Mouse (Mus musculus) midbrain, embryonic 15.5 days (tissue): ENCODE results near the gene Rnf157. TPM values are rescaled to one million over a fixed set of nuclear protein-coding genes. Genes with fewer than 3 reads are reported as not detected.

Source experiments
- ATAC-seq: fragments of 200-750 bp; cut with Nextera tagmentation; replicated peaks from 2 replicates; pipeline ENCODE4 v1.8.0; 2017; ENCODE audit warnings: moderate TSS enrichment
- H3K27ac ChIP-seq: fragments of 300-500 bp; sonication (generic); 2 replicates; pipeline ENCODE4 v1.5.1; 2015; ENCODE audit warnings: mild to moderate bottlenecking, inconsistent platforms
- H3K27me3 ChIP-seq: fragments of 300-500 bp; sonication (generic); replicated peaks from 2 replicates; pipeline ENCODE4 v1.6.1; 2015; ENCODE audit warnings: inconsistent platforms
- H3K36me3 ChIP-seq: fragments of 300-500 bp; sonication (generic); replicated peaks from 2 replicates; pipeline ENCODE4 v1.6.1; 2015; ENCODE audit warnings: inconsistent platforms
- H3K4me1 ChIP-seq: fragments of 300-500 bp; sonication (generic); 2 replicates; pipeline ENCODE4 v1.6.1; 2015; ENCODE audit warnings: inconsistent platforms
- H3K4me2 ChIP-seq: fragments of 300-500 bp; sonication (generic); 2 replicates; pipeline ENCODE4 v1.6.1; 2015; ENCODE audit warnings: inconsistent platforms, mild to moderate bottlenecking, moderate library complexity
- H3K4me3 ChIP-seq: fragments of 300-500 bp; sonication (generic); 2 replicates; pipeline ENCODE4 v1.5.1; 2015; ENCODE audit warnings: mild to moderate bottlenecking, inconsistent platforms
- H3K9ac ChIP-seq: fragments of 300-500 bp; sonication (generic); 2 replicates; pipeline ENCODE4 v1.6.1; 2015; ENCODE audit warnings: mild to moderate bottlenecking, inconsistent platforms
- H3K9me3 ChIP-seq: fragments of 300-500 bp; sonication (generic); 2 replicates; pipeline ENCODE4 v1.6.1; 2016; ENCODE audit warnings: inconsistent platforms
- WGBS: fragments of 180-500 bp; shearing (Covaris S2); methylation state at CpG from one replicate; pipeline ENCODE4 v1.1.7; 2015; ENCODE audit warnings: mixed read lengths; 5-methylcytosine and 5-hydroxymethylcytosine counted together
- polyA plus RNA-seq: library from polyadenylated mRNA; unstranded; fragments of >200 nt; fragmentation: Nextera tagmentation; extraction: Ambion mirVana; gene quantifications from 2 replicates; pipeline ENCODE4 v1.2.1, GENCODE M21; 2015

The Rnf157 gene
- polyA plus RNA-seq, 1 experiment from 2014 or later: 68.0 TPM

- Histone ChIP-seq H3K4me2 (no peak overlapping the region), H3K9ac (no peak overlapping the region), H3K27me3 (no peaks in the 10 kb centered on the region), H3K4me1 (peaks cover 2% of the 10 kb centered on the region), H3K9me3 (no peaks in the 10 kb centered on the region), H3K36me3 (peaks cover 9% of the 10 kb centered on the region; the same call in 1 of the 2 replicates), H3K4me3 (no peak overlapping the region), H3K27ac (no peak overlapping the region)
- no peak for ATAC-seq
- 93% methylated on average over 4 of the region's 4 CpGs for WGBS
Observed at GRCm38 (mm10) chr11:116405601-116406000, 7.2 kb downstream of the Rnf157 start.

- H3K27me3 ChIP-seq: no peaks in the 10 kb centered on the region
- H3K4me3 ChIP-seq: no peak overlapping the region
- H3K4me1 ChIP-seq: 0 out of 2 replicates have a peak, but pooled peaks cover 4% of the 10 kb centered on the region
- no peak overlapping the region for H3K27ac ChIP-seq
- H3K4me2 ChIP-seq: no peak overlapping the region
- H3K9me3 ChIP-seq: no peaks in the 10 kb centered on the region
- H3K9ac ChIP-seq: no peak overlapping the region
- 81% methylated on average over 4 of the region's 4 CpGs for WGBS
- H3K36me3 ChIP-seq: peaks cover 9% of the 10 kb centered on the region; the same call in 1 of the 2 replicates
- no peak for ATAC-seq
Observed at GRCm38 (mm10) chr11:116400560-116400959, 12.3 kb downstream of the Rnf157 start.

GRCm38 (mm10) chr11:116398348-116398677, 14.5 kb downstream of the Rnf157 start:
- Histone ChIP-seq H3K9me3 (no peaks in the 10 kb centered on the region), H3K4me1 (0 out of 2 replicates have a peak, but pooled peaks cover 4% of the 10 kb centered on the region), H3K27me3 (no peaks in the 10 kb centered on the region), H3K4me2 (no peak overlapping the region), H3K27ac (no peak overlapping the region), H3K36me3 (0 out of 2 replicates have a peak, but pooled peaks cover 3% of the 10 kb centered on the region), H3K4me3 (no peak overlapping the region), H3K9ac (no peak overlapping the region)
- WGBS: 70% methylated on average over 11 of the region's 11 CpGs
- no peak for ATAC-seq

GRCm38 (mm10) chr11:116397517-116398347, 15.1 kb downstream of the Rnf157 start:
- no peak overlapping the region for H3K4me2 ChIP-seq
- H3K4me1 ChIP-seq: 0 out of 2 replicates have a peak, but pooled peaks cover 4% of the 10 kb centered on the region
- H3K27me3 ChIP-seq: no peaks in the 10 kb centered on the region
- no peak overlapping the region for H3K27ac ChIP-seq
- H3K36me3 ChIP-seq: no peaks in the 10 kb centered on the region
- ATAC-seq: no peak
- WGBS: 77% methylated on average over 8 of the region's 8 CpGs
- no peak overlapping the region for H3K4me3 ChIP-seq
- H3K9me3 ChIP-seq: no peaks in the 10 kb centered on the region
- no peak overlapping the region for H3K9ac ChIP-seq

- no peaks in the 10 kb centered on the region for H3K36me3 ChIP-seq
- 95% methylated on average over 3 of the region's 3 CpGs for WGBS
Observed at GRCm38 (mm10) chr11:116396934-116397330, 15.9 kb downstream of the Rnf157 start.

GRCm38 (mm10) chr11:116396276-116396933, 16.4 kb downstream of the Rnf157 start:
- no peak overlapping the region for H3K9ac ChIP-seq
- no peak overlapping the region for H3K4me3 ChIP-seq
- no peak overlapping the region for H3K27ac ChIP-seq
- ATAC-seq: no peak
- H3K9me3 ChIP-seq: no peaks in the 10 kb centered on the region
- no peak overlapping the region for H3K4me2 ChIP-seq
- 0 out of 2 replicates have a peak, but pooled peaks cover 4% of the 10 kb centered on the region for H3K4me1 ChIP-seq
- H3K27me3 ChIP-seq: no peaks in the 10 kb centered on the region
- WGBS: 88% methylated on average over 11 of the region's 11 CpGs
- no peaks in the 10 kb centered on the region for H3K36me3 ChIP-seq

More at GRCm38 (mm10) chr11:116396934-116397330, 15.9 kb downstream of the Rnf157 start:
- H3K9ac ChIP-seq: no peak overlapping the region
- no peak for ATAC-seq
- H3K4me2 ChIP-seq: no peak overlapping the region
- no peaks in the 10 kb centered on the region for H3K9me3 ChIP-seq
- H3K27me3 ChIP-seq: no peaks in the 10 kb centered on the region
- no peak overlapping the region for H3K27ac ChIP-seq
- H3K4me1 ChIP-seq: 0 out of 2 replicates have a peak, but pooled peaks cover 4% of the 10 kb centered on the region
- H3K4me3 ChIP-seq: no peak overlapping the region

GRCm38 (mm10) chr11:116394769-116395168, 18.1 kb downstream of the Rnf157 start:
- H3K36me3 ChIP-seq: no peaks in the 10 kb centered on the region
- no peak overlapping the region for H3K9ac ChIP-seq
- ATAC-seq: no peak
- H3K4me1 ChIP-seq: 0 out of 2 replicates have a peak, but pooled peaks cover 4% of the 10 kb centered on the region
- H3K27me3 ChIP-seq: no peaks in the 10 kb centered on the region
- H3K27ac ChIP-seq: no peak overlapping the region
- H3K4me3 ChIP-seq: no peak overlapping the region
- no peaks in the 10 kb centered on the region for H3K9me3 ChIP-seq
- 90% methylated on average over 4 of the region's 4 CpGs for WGBS
- no peak overlapping the region for H3K4me2 ChIP-seq

GRCm38 (mm10) chr11:116388841-116389480, 23.9 kb downstream of the Rnf157 start:
- H3K4me3 ChIP-seq: no peak overlapping the region
- 78% methylated on average over 14 of the region's 14 CpGs for WGBS
- H3K27me3 ChIP-seq: no peaks in the 10 kb centered on the region
- H3K9ac ChIP-seq: no peak overlapping the region
- no peak for ATAC-seq
- no peaks in the 10 kb centered on the region for H3K9me3 ChIP-seq
- no peak overlapping the region for H3K27ac ChIP-seq
- H3K4me2 ChIP-seq: no peak overlapping the region
- H3K36me3 ChIP-seq: no peaks in the 10 kb centered on the region
- H3K4me1 ChIP-seq: peaks cover 24% of the 10 kb centered on the region

- Histone ChIP-seq H3K4me3 (no peak overlapping the region), H3K4me2 (peak overlapping the region; percentile 15; the same call in 1 of the 2 replicates), H3K9ac (peak overlapping the region; percentile 14; the same call in 1 of the 2 replicates), H3K9me3 (no peaks in the 10 kb centered on the region), H3K36me3 (no peaks in the 10 kb centered on the region), H3K27ac (peak overlapping the region; percentile 13; the same call in 1 of the 2 replicates), H3K4me1 (peaks cover 24% of the 10 kb centered on the region), H3K27me3 (no peaks in the 10 kb centered on the region)
- 24% methylated on average over 14 of the region's 16 CpGs for WGBS
- ATAC-seq: no peak
Observed at GRCm38 (mm10) chr11:116387086-116388071, 25.5 kb downstream of the Rnf157 start.

- Histone ChIP-seq H3K9me3 (no peaks in the 10 kb centered on the region), H3K27me3 (no peaks in the 10 kb centered on the region), H3K9ac (no peak overlapping the region), H3K27ac (no peak overlapping the region), H3K36me3 (no peaks in the 10 kb centered on the region), H3K4me3 (no peak overlapping the region), H3K4me2 (no peak overlapping the region), H3K4me1 (peaks cover 24% of the 10 kb centered on the region)
- WGBS: 43% methylated on average over 5 of the region's 5 CpGs
- ATAC-seq: no peak
Observed at GRCm38 (mm10) chr11:116385999-116386398, 26.8 kb downstream of the Rnf157 start.

- no peak for ATAC-seq
- H3K4me2 ChIP-seq: no peak overlapping the region
- H3K27ac ChIP-seq: no peak overlapping the region
- H3K4me1 ChIP-seq: peaks cover 24% of the 10 kb centered on the region
- H3K9me3 ChIP-seq: no peaks in the 10 kb centered on the region
- no peak overlapping the region for H3K9ac ChIP-seq
- 82% methylated on average over 11 of the region's 11 CpGs for WGBS
- no peaks in the 10 kb centered on the region for H3K36me3 ChIP-seq
- H3K4me3 ChIP-seq: no peak overlapping the region
- H3K27me3 ChIP-seq: no peaks in the 10 kb centered on the region
Observed at GRCm38 (mm10) chr11:116384171-116384570, 28.7 kb downstream of the Rnf157 start.
